16 mouse cellular contexts compared by ENCODE assay signal in the genomic region with DNA sequence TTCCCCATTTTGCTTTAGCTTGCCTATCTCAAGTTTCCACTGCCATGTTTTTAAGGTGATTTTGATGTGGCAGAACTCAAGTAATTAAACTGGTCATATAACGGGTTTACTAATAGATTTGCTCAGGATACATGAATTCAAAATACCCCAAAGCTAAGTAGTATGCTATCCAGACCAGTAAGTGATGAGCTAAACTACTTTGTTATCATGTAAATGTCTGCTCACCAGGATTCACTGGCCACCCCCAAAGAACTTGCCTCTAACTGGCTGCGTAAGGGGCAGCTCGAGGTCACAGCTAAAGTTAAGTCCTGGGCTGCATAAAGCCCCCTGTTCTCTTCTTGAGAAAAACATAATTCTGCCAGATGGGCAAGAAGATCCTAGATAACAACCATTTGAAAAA. TPM values are rescaled to one million over a fixed set of nuclear protein-coding genes. Genes with fewer than 3 reads are reported as not detected.
"Had no signal": no experiment of that assay in that cellular context is flagged by ENCODE, and none has a peak within 500 bp of the region (broad histone marks: within the 10 kb centered on the region; RNA-seq: fewer than 3 reads in every experiment).

No protein-coding gene starts in this region.

- DNase-seq: left cerebral cortex, postnatal 4 days; liver; liver, embryonic 13.5 days; liver, postnatal 0 days; lung, adult 18-20 months; lung, adult 2 months; lung, embryonic 14.5 days; lung, postnatal 10 days; lung, postnatal 14 days; lung, postnatal 36 days; lung, postnatal 4 days; midbrain, embryonic 14.5 days had no signal

RNA-seq across cellular contexts. Expression of a gene that starts 46.3 kb away (rescaled TPM):
- total RNA-seq: liver, adult 2 months; megakaryocyte progenitor cell, adult 5-6 weeks; megakaryocyte, adult 5-6 weeks; monocyte, adult 5-6 weeks had no signal
